Mouse (Mus musculus) neural tube, embryonic 13.5 days (tissue): ENCODE measurements around the gene Olfr116. TPM values are rescaled to one million over a fixed set of nuclear protein-coding genes. Genes with fewer than 3 reads are reported as not detected.

Experiments
- ATAC-seq: fragments of 200-750 bp; cut with Nextera tagmentation; 2 replicates; pipeline ENCODE4 v1.8.0; 2017; ENCODE audit warnings: low read depth, mild to moderate bottlenecking, moderate TSS enrichment, moderate library complexity
- H3K27ac ChIP-seq: fragments of 300-500 bp; sonication (generic); replicated peaks from 2 replicates; pipeline ENCODE4 v1.5.1; 2015; ENCODE audit warnings: moderate library complexity, mild to moderate bottlenecking, inconsistent platforms
- H3K27me3 ChIP-seq: fragments of 300-500 bp; sonication (generic); 2 replicates; pipeline ENCODE4 v1.6.1; 2015; ENCODE audit warnings: mild to moderate bottlenecking, inconsistent platforms
- H3K36me3 ChIP-seq: fragments of 300-500 bp; sonication (generic); 2 replicates; pipeline ENCODE4 v1.6.1; 2015; ENCODE audit warnings: mild to moderate bottlenecking, inconsistent platforms
- H3K4me1 ChIP-seq: fragments of 300-500 bp; sonication (generic); replicated peaks from 2 replicates; pipeline ENCODE4 v1.6.1; 2015; ENCODE audit warnings: inconsistent platforms
- H3K4me2 ChIP-seq: fragments of 300-500 bp; sonication (generic); 2 replicates; pipeline ENCODE4 v1.6.1; 2015; ENCODE audit warnings: inconsistent platforms, mild to moderate bottlenecking, moderate library complexity
- H3K4me3 ChIP-seq: fragments of 300-500 bp; sonication (generic); 2 replicates; pipeline ENCODE4 v1.5.1; 2015; ENCODE audit warnings: mild to moderate bottlenecking, inconsistent platforms
- H3K9ac ChIP-seq: fragments of 300-500 bp; sonication (generic); 2 replicates; pipeline ENCODE4 v1.6.1; 2015; ENCODE audit warnings: moderate library complexity, mild to moderate bottlenecking, inconsistent platforms
- H3K9me3 ChIP-seq: fragments of 300-500 bp; sonication (generic); 2 replicates; pipeline ENCODE4 v1.6.1; 2016; ENCODE audit warnings: inconsistent platforms
- WGBS: fragments of 180-500 bp; shearing (Covaris S2); methylation state at CpG from one replicate; pipeline ENCODE4 v1.1.7; 2015; 5-methylcytosine and 5-hydroxymethylcytosine counted together
- polyA plus RNA-seq: library from polyadenylated mRNA; unstranded; fragments of >200 nt; fragmentation: Nextera tagmentation; extraction: Ambion mirVana; gene quantifications from 2 replicates; pipeline ENCODE4 v1.2.1, GENCODE M21; 2015

The Olfr116 gene
- polyA plus RNA-seq, result not detected in 2 replicates

DNA sequence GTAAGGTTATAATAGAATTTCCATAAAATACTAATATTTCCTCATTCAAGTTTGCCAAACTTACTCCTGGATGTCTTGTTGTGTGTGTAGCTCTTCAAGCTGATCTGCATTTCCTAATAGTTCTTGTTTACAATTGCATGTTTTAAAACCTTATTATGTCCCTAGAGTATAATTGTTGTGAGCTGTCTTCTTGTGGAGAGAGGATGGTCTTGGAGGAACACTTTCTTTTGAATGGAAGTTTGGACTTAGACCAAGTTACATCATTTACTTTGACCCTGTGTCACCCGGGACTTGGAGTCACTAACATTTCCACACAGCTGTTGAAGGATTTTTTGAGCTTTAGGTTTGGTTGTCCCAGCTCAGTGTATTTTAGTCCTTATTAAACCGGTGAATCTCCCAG lies at the start of gene Olfr116, which contains the start of gene Olfr115:
Olfr116 (minus strand) TSS at position 191 of the 400 bp plus-strand sequence.
Olfr115 (minus strand) TSS at position 101 of the 400 bp plus-strand sequence.
- Histone ChIP-seq H3K9me3 (peaks cover 12% of the 10 kb centered on the region), H3K4me1 (no peaks in the 10 kb centered on the region), H3K36me3 (no peaks in the 10 kb centered on the region), H3K9ac (no peak within 1 kb of the TSS), H3K4me2 (no peak within 1 kb of the TSS), H3K4me3 (no peak within 1 kb of the TSS), H3K27me3 (no peaks in the 10 kb centered on the region), H3K27ac (no peak within 1 kb of the TSS)
- WGBS, result 78% methylated on average over 2 of the region's 2 CpGs
- no peak for ATAC-seq

GRCm38 (mm10) chr17:37666688-37667087 lies 39.7 kb upstream of the Olfr116 start, which contains the start of gene Olfr118:
TSS of gene Olfr118 (plus strand) at chr17:37666988.
- H3K9ac ChIP-seq, result no peak within 1 kb of the TSS
- no peak within 1 kb of the TSS for H3K27ac ChIP-seq
- H3K27me3 ChIP-seq, result no peaks in the 10 kb centered on the region
- 69% methylated on average over 2 of the region's 2 CpGs for WGBS
- no peak within 1 kb of the TSS for H3K4me2 ChIP-seq
- no peak within 1 kb of the TSS for H3K4me3 ChIP-seq
- no peaks in the 10 kb centered on the region for H3K9me3 ChIP-seq
- ATAC-seq, result no peak
- no peaks in the 10 kb centered on the region for H3K36me3 ChIP-seq
- H3K4me1 ChIP-seq, result no peaks in the 10 kb centered on the region

DNA sequence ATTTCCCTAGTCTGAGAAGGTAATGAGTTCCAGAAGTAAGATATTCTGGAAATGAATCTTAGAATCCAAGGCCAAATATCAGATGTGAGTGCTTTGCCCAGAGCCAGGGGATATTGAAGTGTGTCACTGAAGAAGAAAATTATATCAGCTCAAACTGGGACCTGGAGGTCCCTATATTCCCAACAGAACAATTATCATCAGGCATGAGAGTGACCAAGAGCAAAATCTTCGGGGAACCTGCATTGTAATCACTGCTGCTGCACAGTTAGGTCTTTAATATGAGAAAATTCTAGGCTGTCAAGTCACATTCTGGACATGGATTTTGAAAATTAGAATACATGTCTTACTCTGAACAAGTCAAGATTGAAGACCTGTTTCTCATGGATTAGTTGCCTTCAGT lies 36.7 kb upstream of the Olfr116 start, which contains the start of gene Olfr117:
Olfr117 (minus strand) TSS at position 101 of the 400 bp plus-strand sequence.
- Histone ChIP-seq H3K9ac (no peak within 1 kb of the TSS), H3K27me3 (no peaks in the 10 kb centered on the region), H3K9me3 (no peaks in the 10 kb centered on the region), H3K27ac (no peak within 1 kb of the TSS), H3K4me1 (no peaks in the 10 kb centered on the region), H3K4me3 (no peak within 1 kb of the TSS), H3K36me3 (no peaks in the 10 kb centered on the region), H3K4me2 (no peak within 1 kb of the TSS)
- no peak for ATAC-seq
- 84% methylated on average over 1 of the region's 1 CpGs for WGBS

DNA sequence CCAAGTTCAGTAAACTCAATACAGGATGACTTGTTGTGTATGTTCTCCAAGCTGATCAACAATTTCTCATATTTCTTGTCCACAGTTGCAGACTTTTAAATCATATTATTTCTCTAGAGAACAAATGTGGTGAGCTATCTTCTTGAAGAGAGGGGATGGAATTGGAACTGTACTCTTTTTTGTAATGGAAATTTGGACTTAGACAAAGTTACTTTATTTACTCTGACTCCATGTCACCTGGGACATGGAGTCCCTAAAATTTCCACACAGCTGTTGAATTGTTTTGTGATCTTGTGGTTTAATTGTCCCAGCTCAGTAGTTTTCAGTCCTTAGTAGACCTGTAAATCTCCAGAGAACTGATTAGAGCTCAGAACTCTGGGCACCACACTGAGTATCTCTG lies 34.4 kb downstream of the Olfr116 start, which contains the start of gene Olfr114:
Olfr114 (minus strand) TSS at position 101 of the 400 bp plus-strand sequence.
- H3K9ac ChIP-seq, result no peak within 1 kb of the TSS
- H3K27ac ChIP-seq, result no peak within 1 kb of the TSS
- no peak for ATAC-seq
- no peaks in the 10 kb centered on the region for H3K36me3 ChIP-seq
- no peak within 1 kb of the TSS for H3K4me3 ChIP-seq
- H3K9me3 ChIP-seq, result no peaks in the 10 kb centered on the region
- H3K4me1 ChIP-seq, result no peaks in the 10 kb centered on the region
- H3K27me3 ChIP-seq, result no peaks in the 10 kb centered on the region
- H3K4me2 ChIP-seq, result no peak within 1 kb of the TSS

GRCm38 (mm10) chr17:37577563-37577962 lies 49.4 kb downstream of the Olfr116 start, which contains the start of gene Olfr113:
TSS of gene Olfr113 (minus strand) at chr17:37577663.
- no peaks in the 10 kb centered on the region for H3K9me3 ChIP-seq
- H3K36me3 ChIP-seq, result no peaks in the 10 kb centered on the region
- no peaks in the 10 kb centered on the region for H3K4me1 ChIP-seq
- no peak within 1 kb of the TSS for H3K4me2 ChIP-seq
- H3K27me3 ChIP-seq, result no peaks in the 10 kb centered on the region
- H3K9ac ChIP-seq, result no peak within 1 kb of the TSS
- no peak for ATAC-seq
- H3K27ac ChIP-seq, result no peak within 1 kb of the TSS
- no peak within 1 kb of the TSS for H3K4me3 ChIP-seq

Other genes with a start within 250 kb of the Olfr116 start
- gene Olfr105-ps, start 248.2 kb downstream of the Olfr116 start, polyA plus RNA-seq, result not detected in 2 replicates
- not detected in 2 replicates for gene Olfr106-ps, start 236.8 kb downstream of the Olfr116 start, polyA plus RNA-seq
- not detected in 2 replicates for gene Olfr107, start 228.0 kb downstream of the Olfr116 start, polyA plus RNA-seq
- gene Olfr108, start 181.7 kb downstream of the Olfr116 start, polyA plus RNA-seq, result not detected in 2 replicates
- not detected in 2 replicates for gene Olfr109, start 168.3 kb downstream of the Olfr116 start, polyA plus RNA-seq
- gene H2-M2, start 143.6 kb downstream of the Olfr116 start, polyA plus RNA-seq, result not detected in 2 replicates
- not detected in 2 replicates for gene Olfr110, start 134.7 kb downstream of the Olfr116 start, polyA plus RNA-seq
- not detected in 2 replicates for gene Olfr111, start 119.2 kb downstream of the Olfr116 start, polyA plus RNA-seq
- gene Olfr112, start 57.7 kb downstream of the Olfr116 start, polyA plus RNA-seq, result not detected in 2 replicates
- gene Olfr113, start 49.5 kb downstream of the Olfr116 start, polyA plus RNA-seq, result not detected in 2 replicates
- gene Olfr114, start 34.5 kb downstream of the Olfr116 start, polyA plus RNA-seq, result not detected in 2 replicates
- not detected in 2 replicates for gene Olfr115, start 90 bp downstream of the Olfr116 start, polyA plus RNA-seq
- gene Olfr117, start 36.6 kb upstream of the Olfr116 start, polyA plus RNA-seq, result not detected in 2 replicates
- not detected in 2 replicates for gene Olfr118, start 39.8 kb upstream of the Olfr116 start, polyA plus RNA-seq
- gene Olfr119, start 69.4 kb upstream of the Olfr116 start, polyA plus RNA-seq, result not detected in 2 replicates
- not detected in 2 replicates for gene Olfr120, start 94.6 kb upstream of the Olfr116 start, polyA plus RNA-seq
- not detected in 2 replicates for gene Olfr121, start 121.7 kb upstream of the Olfr116 start, polyA plus RNA-seq
- not detected in 2 replicates for gene Olfr122, start 141.4 kb upstream of the Olfr116 start, polyA plus RNA-seq
- gene Olfr123, start 166.3 kb upstream of the Olfr116 start, polyA plus RNA-seq, result not detected in 2 replicates
- gene Olfr124, start 172.7 kb upstream of the Olfr116 start, polyA plus RNA-seq, result not detected in 2 replicates
- not detected in 2 replicates for gene Olfr125, start 205.8 kb upstream of the Olfr116 start, polyA plus RNA-seq
- gene Olfr126, start 220.3 kb upstream of the Olfr116 start, polyA plus RNA-seq, result not detected in 2 replicates